Mouse (Mus musculus): ENCODE data around the gene F12. TPM values are rescaled to one million over a fixed set of nuclear protein-coding genes. Genes with fewer than 3 reads are reported as not detected.

Gene F12
- polyA plus RNA-seq, 1 experiment from 2014 or later = not detected

DNA sequence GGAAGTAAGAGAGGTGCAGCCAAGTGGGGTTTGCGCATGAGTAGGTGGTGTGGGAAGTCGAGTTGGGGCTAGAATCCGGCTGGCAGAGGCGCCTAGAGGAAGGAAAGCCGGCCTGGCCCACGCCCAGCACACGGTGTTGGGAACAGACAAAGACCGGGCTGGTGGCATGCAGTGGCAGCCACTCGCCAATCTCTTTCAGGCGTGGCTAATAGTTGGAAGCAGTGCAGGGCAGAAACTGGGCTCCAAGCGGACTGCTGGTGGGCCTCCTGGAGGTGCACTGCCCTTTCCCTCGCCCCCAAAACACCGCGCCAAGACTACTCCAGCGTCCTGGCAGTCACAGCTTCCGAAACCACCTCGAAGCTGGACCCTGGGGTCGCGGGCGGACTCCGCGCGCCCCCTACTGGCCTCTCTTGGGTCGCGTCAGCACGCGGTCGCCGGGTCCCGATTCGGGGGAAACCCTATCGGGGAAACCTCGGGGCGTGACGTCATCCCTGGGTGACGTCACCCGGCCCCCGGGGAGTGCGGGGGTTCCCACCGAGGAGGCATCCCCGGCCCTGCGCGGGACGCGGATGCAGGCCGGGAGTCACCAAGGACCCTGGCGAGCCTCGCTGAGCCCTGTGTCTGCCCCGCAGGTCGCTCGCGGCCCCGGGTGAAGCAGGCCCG is 44.7 kb upstream of the F12 start:
- H3K36me3 ChIP-seq (replicated peaks; ENCODE audit: control insufficient read depth, insufficient read depth, low read depth, low read length) = peaks cover 12% of the 10 kb centered on the region
- H3K9ac ChIP-seq (replicated peaks; ENCODE audit: low read length) = peak overlapping the region; percentile 78
- peak; percentile 60 for ATAC-seq (replicated peaks; ENCODE audit: insufficient number of reproducible peaks, low FRiP score, low TSS enrichment, low read depth)
- no peaks in the 10 kb centered on the region for H3K27me3 ChIP-seq (ENCODE audit: control insufficient read depth, insufficient read depth, low read length)
- peak overlapping the region; percentile 52 for H3K27ac ChIP-seq (replicated peaks; ENCODE audit: low read depth, low read length)
- peaks cover 9% of the 10 kb centered on the region for H3K4me1 ChIP-seq (ENCODE audit: control insufficient read depth, insufficient read depth, low read length)
- H3K4me2 ChIP-seq (ENCODE audit: low read depth, low read length) = peak overlapping the region; percentile 100
- peak; percentile 93 for DNase-seq (ENCODE audit: low spot score)
- WGBS = 1% methylated on average over 54 of the region's 54 CpGs
- no peaks in the 10 kb centered on the region for H3K9me3 ChIP-seq (replicated peaks; ENCODE audit: control insufficient read depth, low read length)
- peak overlapping the region; percentile 54 for H3K4me3 ChIP-seq (ENCODE audit: low read depth, low read length)

DNA sequence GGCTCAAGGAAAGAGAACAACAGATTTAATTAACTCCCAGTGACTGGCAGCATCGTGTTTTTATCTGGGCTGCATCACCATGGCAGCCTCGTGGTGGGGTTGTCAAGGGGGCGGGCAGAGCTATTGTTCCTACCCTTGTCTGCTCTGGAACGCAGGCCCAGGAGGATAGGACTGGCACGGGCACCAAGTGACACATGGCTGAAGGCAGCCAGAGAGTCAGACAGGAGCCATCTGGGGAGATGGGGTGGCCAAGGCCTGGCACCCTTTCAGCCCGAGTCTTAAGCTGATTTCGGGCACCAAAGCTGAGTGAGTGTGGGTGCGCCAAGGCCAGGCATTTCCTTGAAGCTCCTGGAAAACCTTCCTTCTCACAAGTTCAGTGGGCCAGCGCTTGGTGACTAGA is 43.8 kb upstream of the F12 start:
- no peak for DNase-seq (ENCODE audit: low spot score)
- peaks cover 10% of the 10 kb centered on the region for H3K4me1 ChIP-seq (ENCODE audit: control insufficient read depth, insufficient read depth, low read length)
- ATAC-seq (replicated peaks; ENCODE audit: insufficient number of reproducible peaks, low FRiP score, low TSS enrichment, low read depth) = no peak
- 67% methylated on average over 9 of the region's 9 CpGs for WGBS
- H3K36me3 ChIP-seq (replicated peaks; ENCODE audit: control insufficient read depth, insufficient read depth, low read depth, low read length) = peaks cover 9% of the 10 kb centered on the region
- peak overlapping the region; percentile 78 for H3K9ac ChIP-seq (replicated peaks; ENCODE audit: low read length)
- no peaks in the 10 kb centered on the region for H3K27me3 ChIP-seq (ENCODE audit: control insufficient read depth, insufficient read depth, low read length)
- H3K9me3 ChIP-seq (replicated peaks; ENCODE audit: control insufficient read depth, low read length) = no peaks in the 10 kb centered on the region
- H3K4me2 ChIP-seq (ENCODE audit: low read depth, low read length) = no peak overlapping the region
- no peak overlapping the region for H3K27ac ChIP-seq (replicated peaks; ENCODE audit: low read depth, low read length)
- no peak overlapping the region for H3K4me3 ChIP-seq (ENCODE audit: low read depth, low read length)

DNA sequence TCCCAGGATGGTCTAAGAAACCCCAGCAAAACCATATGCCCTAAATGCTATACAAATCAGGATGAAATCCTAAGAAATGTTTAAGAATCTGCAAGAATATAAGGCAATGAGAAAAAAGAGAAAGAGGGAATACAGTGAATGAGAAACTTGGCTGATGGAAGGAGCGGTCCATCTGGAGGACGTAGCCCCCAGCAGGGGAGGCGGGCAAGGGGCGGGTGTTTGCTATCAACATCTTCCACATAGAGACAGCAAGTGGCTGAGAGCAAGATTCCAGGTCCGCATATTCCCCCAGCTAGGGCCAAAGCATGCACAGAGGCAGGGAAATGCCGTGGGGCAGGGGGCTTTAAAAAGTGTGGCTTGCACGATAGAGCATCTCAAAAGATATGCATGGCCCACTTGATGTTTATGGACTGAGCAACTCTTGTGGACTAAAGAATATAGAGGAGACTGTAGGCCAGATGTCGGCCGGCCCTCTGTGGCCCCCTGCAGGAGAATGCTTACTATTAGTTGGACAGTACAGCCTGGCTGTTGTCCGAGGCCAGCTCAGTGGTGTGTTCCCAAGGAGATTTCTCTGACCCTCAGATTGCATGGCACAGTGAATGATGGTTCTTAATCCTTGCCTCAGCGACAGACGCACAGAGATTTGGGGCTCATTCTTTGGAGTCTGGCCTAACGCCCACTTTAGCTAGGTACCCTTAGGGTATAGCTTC is 42.4 kb upstream of the F12 start:
- DNase-seq (ENCODE audit: low spot score) (no peak), ATAC-seq (replicated peaks; ENCODE audit: insufficient number of reproducible peaks, low FRiP score, low TSS enrichment, low read depth) (no peak)
- 48% methylated on average over 13 of the region's 13 CpGs for WGBS
- Histone ChIP-seq H3K9me3 (replicated peaks; ENCODE audit: control insufficient read depth, low read length) (no peaks in the 10 kb centered on the region), H3K27me3 (ENCODE audit: control insufficient read depth, insufficient read depth, low read length) (no peaks in the 10 kb centered on the region), H3K9ac (replicated peaks; ENCODE audit: low read length) (no peak overlapping the region), H3K27ac (replicated peaks; ENCODE audit: low read depth, low read length) (no peak overlapping the region), H3K4me2 (ENCODE audit: low read depth, low read length) (no peak overlapping the region), H3K4me1 (ENCODE audit: control insufficient read depth, insufficient read depth, low read length) (peaks cover 7% of the 10 kb centered on the region), H3K4me3 (ENCODE audit: low read depth, low read length) (no peak overlapping the region), H3K36me3 (replicated peaks; ENCODE audit: control insufficient read depth, insufficient read depth, low read depth, low read length) (no peaks in the 10 kb centered on the region)

DNA sequence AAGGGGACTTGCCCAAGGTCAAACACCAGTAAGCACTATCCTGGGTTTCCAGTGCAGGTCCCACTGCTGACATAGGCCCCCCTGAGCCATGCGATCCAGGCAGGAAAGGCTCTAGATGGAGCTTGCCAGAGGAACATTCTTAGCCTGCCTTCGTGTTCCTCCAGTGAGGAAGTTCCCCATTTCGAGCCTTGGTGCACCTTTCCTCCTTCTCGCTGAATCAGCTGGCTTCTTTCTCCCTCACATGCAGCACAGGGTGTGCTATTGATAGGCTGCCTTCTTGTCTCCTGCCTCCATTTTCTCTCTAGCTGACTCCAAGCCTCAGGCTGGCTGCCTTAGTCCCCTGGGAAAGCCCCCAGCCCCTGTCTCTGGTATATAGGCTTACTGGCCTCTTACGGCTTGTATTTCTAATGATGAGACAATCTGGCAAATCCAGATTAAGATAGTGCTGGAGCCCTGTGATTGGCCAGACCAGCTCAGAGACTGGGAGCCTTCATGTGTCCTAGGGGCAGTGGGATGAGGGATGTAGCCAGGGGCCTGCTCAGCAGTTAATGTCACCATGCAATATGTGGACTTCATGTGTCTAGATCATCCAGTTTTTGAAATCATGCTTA is 39.3 kb upstream of the F12 start:
- peak overlapping the region; percentile 74 for H3K9ac ChIP-seq (replicated peaks; ENCODE audit: low read length)
- ATAC-seq (replicated peaks; ENCODE audit: insufficient number of reproducible peaks, low FRiP score, low TSS enrichment, low read depth) = no peak
- H3K27me3 ChIP-seq (ENCODE audit: control insufficient read depth, insufficient read depth, low read length) = no peaks in the 10 kb centered on the region
- H3K4me3 ChIP-seq (ENCODE audit: low read depth, low read length) = no peak overlapping the region
- no peak overlapping the region for H3K27ac ChIP-seq (replicated peaks; ENCODE audit: low read depth, low read length)
- no peak for DNase-seq (ENCODE audit: low spot score)
- 73% methylated on average over 5 of the region's 5 CpGs for WGBS
- no peak overlapping the region for H3K4me2 ChIP-seq (ENCODE audit: low read depth, low read length)
- H3K9me3 ChIP-seq (replicated peaks; ENCODE audit: control insufficient read depth, low read length) = no peaks in the 10 kb centered on the region
- H3K4me1 ChIP-seq (ENCODE audit: control insufficient read depth, insufficient read depth, low read length) = peaks cover 9% of the 10 kb centered on the region
- H3K36me3 ChIP-seq (replicated peaks; ENCODE audit: control insufficient read depth, insufficient read depth, low read depth, low read length) = no peaks in the 10 kb centered on the region

DNA sequence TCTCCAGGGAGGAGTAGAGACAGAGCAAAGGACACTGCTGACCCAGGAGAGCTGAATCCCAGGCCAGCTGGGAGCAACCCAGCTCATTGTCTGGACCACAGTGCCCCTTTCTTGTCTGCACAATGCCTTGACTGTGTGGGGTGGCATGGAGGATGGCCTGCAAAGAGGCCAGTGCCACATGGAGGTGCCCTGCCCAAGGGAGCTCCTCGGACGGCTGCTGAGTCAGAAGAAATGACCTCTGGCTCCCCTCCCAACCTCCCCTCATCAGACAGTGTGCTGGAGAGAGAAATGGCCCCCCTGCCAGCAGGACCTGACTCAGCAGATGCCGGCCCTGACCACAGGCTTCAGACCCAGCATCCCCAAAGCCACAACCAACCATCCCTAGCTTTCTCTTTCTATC is 38.6 kb upstream of the F12 start:
- 0 out of 2 replicates have a peak overlapping the region, but pooled peaks have one; percentile 91 for H3K27ac ChIP-seq (replicated peaks; ENCODE audit: low read depth, low read length)
- no peaks in the 10 kb centered on the region for H3K36me3 ChIP-seq (replicated peaks; ENCODE audit: control insufficient read depth, insufficient read depth, low read depth, low read length)
- H3K27me3 ChIP-seq (ENCODE audit: control insufficient read depth, insufficient read depth, low read length) = no peaks in the 10 kb centered on the region
- no peak for DNase-seq (ENCODE audit: low spot score)
- peak overlapping the region; percentile 69; the same call in 1 of the 2 replicates for H3K4me3 ChIP-seq (ENCODE audit: low read depth, low read length)
- H3K9me3 ChIP-seq (replicated peaks; ENCODE audit: control insufficient read depth, low read length) = no peaks in the 10 kb centered on the region
- 15% methylated on average over 3 of the region's 3 CpGs for WGBS
- H3K4me2 ChIP-seq (ENCODE audit: low read depth, low read length) = peak overlapping the region; percentile 95
- peaks cover 5% of the 10 kb centered on the region; the same call in 1 of the 2 replicates for H3K4me1 ChIP-seq (ENCODE audit: control insufficient read depth, insufficient read depth, low read length)
- ATAC-seq (replicated peaks; ENCODE audit: insufficient number of reproducible peaks, low FRiP score, low TSS enrichment, low read depth) = peak; percentile 24; the same call in 1 of the 2 replicates
- peak overlapping the region; percentile 74 for H3K9ac ChIP-seq (replicated peaks; ENCODE audit: low read length)

DNA sequence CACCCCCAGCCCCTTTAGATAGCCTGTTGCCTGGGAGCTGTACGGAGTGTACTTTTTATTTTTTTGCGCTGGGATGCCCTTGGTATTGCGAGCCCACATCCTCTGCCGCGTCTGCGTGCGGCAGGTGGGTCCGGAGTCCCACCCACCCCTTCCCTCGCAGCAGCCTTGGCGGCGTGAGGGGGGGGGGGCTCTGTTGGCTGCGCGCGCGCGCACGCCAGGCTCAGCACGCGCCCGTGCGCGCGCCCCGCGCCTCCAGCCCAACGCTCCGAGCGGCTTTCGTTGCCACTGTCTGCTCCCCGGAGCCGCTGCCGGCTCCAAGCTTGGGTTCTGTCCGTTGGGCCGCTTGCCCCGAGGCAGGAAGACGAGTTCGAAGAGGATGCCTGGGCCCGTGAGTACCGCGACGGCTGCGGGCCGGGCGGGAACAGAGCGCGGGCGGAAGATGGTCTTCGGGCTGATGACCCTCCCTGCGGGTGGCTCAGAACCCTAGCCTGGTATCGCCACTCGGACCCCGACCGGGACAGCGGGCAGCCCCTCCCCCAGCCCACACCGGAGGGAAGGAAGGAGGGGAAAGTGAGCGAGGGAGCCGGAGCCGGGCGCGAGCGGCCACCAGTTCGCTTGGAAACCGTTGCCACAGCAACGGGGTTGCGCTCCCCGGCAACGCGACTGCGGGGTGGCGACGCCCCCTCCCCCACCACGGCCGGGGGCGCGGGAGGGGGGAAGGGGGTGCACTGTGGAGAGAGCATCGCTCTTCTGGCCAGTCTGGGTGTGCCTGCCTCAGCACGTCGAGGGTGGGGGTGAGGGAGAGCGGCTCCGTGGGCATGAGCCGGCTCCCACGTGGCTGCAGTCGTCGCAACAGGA is 37.7 kb upstream of the F12 start, which contains the start of gene Prr7:
Gene Prr7, plus strand, starts transcription at position 241 of the 858 bp plus-strand sequence.
- ATAC-seq (replicated peaks; ENCODE audit: insufficient number of reproducible peaks, low FRiP score, low TSS enrichment, low read depth) = peak; percentile 68
- no peaks in the 10 kb centered on the region for H3K9me3 ChIP-seq (replicated peaks; ENCODE audit: control insufficient read depth, low read length)
- DNase-seq (ENCODE audit: low spot score) = peak; percentile 81
- H3K4me1 ChIP-seq (ENCODE audit: control insufficient read depth, insufficient read depth, low read length) = peaks cover 5% of the 10 kb centered on the region; the same call in 1 of the 2 replicates
- H3K4me2 ChIP-seq (ENCODE audit: low read depth, low read length) = peak within 1 kb of the TSS; percentile 95
- H3K27ac ChIP-seq (replicated peaks; ENCODE audit: low read depth, low read length) = peak within 1 kb of the TSS; percentile 91
- H3K4me3 ChIP-seq (ENCODE audit: low read depth, low read length) = peak within 1 kb of the TSS; percentile 69
- WGBS = under 1% methylated on average over 68 of the region's 84 CpGs
- H3K27me3 ChIP-seq (ENCODE audit: control insufficient read depth, insufficient read depth, low read length) = no peaks in the 10 kb centered on the region
- peaks cover 4% of the 10 kb centered on the region for H3K36me3 ChIP-seq (replicated peaks; ENCODE audit: control insufficient read depth, insufficient read depth, low read depth, low read length)
- H3K9ac ChIP-seq (replicated peaks; ENCODE audit: low read length) = peak within 1 kb of the TSS; percentile 74

DNA sequence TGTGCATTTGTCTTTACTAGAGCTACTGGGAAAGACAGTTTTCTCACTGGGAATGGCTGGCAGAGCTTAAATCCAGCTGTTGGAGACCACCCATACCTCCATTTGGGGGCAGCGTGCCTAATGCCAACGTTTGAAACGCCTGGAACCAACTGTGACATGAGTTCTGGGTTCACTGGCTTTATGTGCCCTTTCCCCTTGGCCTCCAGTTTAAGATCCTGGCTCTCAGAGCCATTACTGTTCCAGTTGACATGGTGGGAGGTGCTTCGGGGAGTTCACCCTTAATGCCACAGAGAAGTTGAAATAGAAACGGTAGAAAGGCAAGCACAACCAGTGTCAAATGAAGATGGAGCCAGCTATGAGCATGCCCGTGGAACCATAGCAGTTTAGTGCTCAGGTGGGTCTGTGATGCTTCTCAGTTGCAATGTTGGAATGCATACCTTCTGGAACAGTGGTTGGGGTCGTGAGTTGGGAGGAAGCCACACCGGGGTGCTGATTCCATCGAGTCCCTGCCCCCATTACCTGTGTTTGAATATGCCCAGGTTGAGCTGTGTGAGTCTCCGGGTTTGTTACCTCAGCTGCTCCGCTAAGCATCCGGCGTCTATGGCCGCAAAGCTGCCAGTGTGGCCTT is 36.9 kb upstream of the F12 start:
- DNase-seq (ENCODE audit: low spot score) = no peak
- Histone ChIP-seq H3K4me3 (ENCODE audit: low read depth, low read length) (peak overlapping the region; percentile 69), H3K27me3 (ENCODE audit: control insufficient read depth, insufficient read depth, low read length) (no peaks in the 10 kb centered on the region), H3K4me2 (ENCODE audit: low read depth, low read length) (peak overlapping the region; percentile 95), H3K9ac (replicated peaks; ENCODE audit: low read length) (peak overlapping the region; percentile 74), H3K36me3 (replicated peaks; ENCODE audit: control insufficient read depth, insufficient read depth, low read depth, low read length) (peaks cover 10% of the 10 kb centered on the region), H3K27ac (replicated peaks; ENCODE audit: low read depth, low read length) (no peak overlapping the region), H3K9me3 (replicated peaks; ENCODE audit: control insufficient read depth, low read length) (no peaks in the 10 kb centered on the region), H3K4me1 (ENCODE audit: control insufficient read depth, insufficient read depth, low read length) (peaks cover 5% of the 10 kb centered on the region; the same call in 1 of the 2 replicates)
- ATAC-seq (replicated peaks; ENCODE audit: insufficient number of reproducible peaks, low FRiP score, low TSS enrichment, low read depth) = no peak
- WGBS = 9% methylated on average over 14 of the region's 14 CpGs

Measured in embryonic facial prominence, embryonic 11.5 days (tissue).